Mouse (Mus musculus): ENCODE measurements around the gene Chat.

DNA sequence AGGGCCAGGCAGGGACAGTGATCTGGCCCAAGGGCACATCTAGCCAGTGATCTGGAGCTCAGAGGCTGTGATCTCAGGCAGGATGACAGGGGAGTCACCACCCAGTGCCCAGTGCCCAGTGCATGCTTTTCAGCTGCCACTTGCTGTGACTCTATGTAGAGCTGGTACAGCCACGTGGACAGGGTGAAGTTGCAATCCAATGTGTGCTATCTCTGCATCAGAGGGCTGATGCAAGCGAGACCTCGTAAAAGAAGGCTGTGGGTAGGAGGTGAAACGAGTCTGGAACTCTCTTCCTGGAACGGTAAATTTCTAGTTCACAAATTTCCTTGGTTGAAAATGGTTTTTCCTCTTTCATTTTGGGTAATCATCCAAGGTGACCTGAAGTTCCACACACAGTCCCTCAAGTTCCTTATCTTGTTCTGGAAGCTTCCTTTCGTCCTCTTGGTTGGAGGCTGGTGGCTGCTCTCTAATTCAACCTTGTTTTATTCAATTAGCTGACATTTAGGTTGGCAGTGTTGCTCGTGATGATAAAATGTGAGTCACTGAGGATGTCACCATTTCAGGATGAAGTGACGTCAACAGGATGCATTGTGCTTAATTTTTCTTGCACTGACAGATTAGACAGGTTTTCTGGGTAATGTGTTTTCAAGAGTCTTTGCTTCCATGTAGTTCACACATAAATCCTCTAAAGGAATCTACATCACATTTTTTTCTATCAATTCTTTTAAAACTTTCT, 30.5 kb upstream of the Chat start:
- TF ChIP-seq CTCF (IDR thresholded peaks at IDR 0.05; ENCODE audit: borderline replicate concordance, control insufficient read depth, extremely low read depth, insufficient read depth, low read length, poor library complexity): no peak
- TF ChIP-seq POLR2A (IDR thresholded peaks at IDR 0.05; ENCODE audit: control insufficient read depth, extremely low read depth, insufficient read depth, low read length, poor library complexity): no peak

All from thymus, adult 2 months (tissue).